In the genomic region with DNA sequence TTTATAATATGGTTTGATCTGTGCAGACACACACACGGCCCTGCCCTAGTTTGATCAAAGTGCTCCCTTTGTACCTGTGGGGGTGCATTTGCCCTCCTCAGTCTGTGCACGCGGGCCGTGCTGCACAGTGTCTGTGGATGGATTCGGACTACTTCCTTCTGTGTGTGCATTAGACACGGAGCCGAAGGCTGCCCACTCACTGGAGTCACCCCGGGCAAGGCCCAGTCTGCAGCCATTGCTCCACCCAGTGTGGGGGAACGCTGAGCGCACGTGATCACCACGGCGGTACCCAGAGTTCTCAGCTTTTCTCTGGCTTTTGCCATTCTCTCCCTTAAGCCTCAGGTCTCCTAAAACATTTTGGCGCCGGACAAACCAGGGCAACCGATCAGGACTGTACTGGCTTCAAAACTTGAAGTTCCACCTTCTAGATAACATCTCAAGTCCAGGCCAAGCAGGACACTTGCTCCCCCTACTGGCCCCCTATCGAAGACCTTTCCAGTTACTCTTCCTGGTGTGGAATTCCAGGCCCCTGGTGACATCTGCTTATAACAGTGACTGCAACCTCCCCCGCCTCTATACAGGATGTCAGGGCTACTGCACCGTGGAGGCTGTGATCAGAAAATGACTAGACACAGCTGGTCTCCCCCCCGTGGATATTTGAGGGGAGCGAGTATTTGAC, we compare ENCODE assay signal across 9 mouse cellular contexts. TPM values are rescaled to one million over a fixed set of nuclear protein-coding genes. Genes with fewer than 3 reads are reported as not detected.
DNase-seq lines count a peak whose midpoint lies in the region; ATAC-seq and TF ChIP-seq lines count a peak whose summit lies in the region.
"Had no signal": no experiment of that assay in that cellular context is flagged by ENCODE, and none has a peak within 500 bp of the region (broad histone marks: within the 10 kb centered on the region; RNA-seq: fewer than 3 reads in every experiment).

No protein-coding gene starts in this region.

- no peak for ATAC-seq in limb, embryonic 11.5 days (ENCODE audit: insufficient number of reproducible peaks, low FRiP score, low TSS enrichment, low read depth)
- ATAC-seq in neural tube, embryonic 11.5 days (ENCODE audit: insufficient read depth, low FRiP score, low TSS enrichment) = no peak
- ATAC-seq in monocyte, adult 5-6 weeks (replicated peaks; ENCODE audit: insufficient number of reproducible peaks, low FRiP score, low TSS enrichment, poor library complexity, severe bottlenecking) = no peak

- intact Hi-C loops in gastrocnemius, postnatal 14 days (cut with DNase I; ENCODE audit: low total_unique reads) = no loop called here

- no peak overlapping the region for H3K9ac ChIP-seq in limb, embryonic 11.5 days (ENCODE audit: low read length)
- H3K9ac ChIP-seq in neural tube, embryonic 11.5 days (ENCODE audit: low read length) = no peak overlapping the region
- H3K9ac ChIP-seq: limb, embryonic 15.5 days had no signal

- H3K4me3 ChIP-seq in spleen, adult 2 months (ENCODE audit: extremely low read depth, insufficient read depth, insufficient read length) = no peak overlapping the region
- no peak overlapping the region for H3K4me3 ChIP-seq in limb, embryonic 11.5 days (ENCODE audit: low read depth, low read length)
- H3K4me3 ChIP-seq in neural tube, embryonic 11.5 days (ENCODE audit: low read depth, low read length) = no peak overlapping the region
- H3K4me3 ChIP-seq: limb, embryonic 15.5 days had no signal

- H3K36me3 ChIP-seq in spleen, adult 2 months (ENCODE audit: control insufficient read depth, insufficient read depth, low read length) = peaks cover 2% of the 10 kb centered on the region; the same call in 1 of the 2 replicates
- H3K36me3 ChIP-seq in limb, embryonic 11.5 days (ENCODE audit: control insufficient read depth, insufficient read depth, low read length) = no peaks in the 10 kb centered on the region
- no peaks in the 10 kb centered on the region for H3K36me3 ChIP-seq in neural tube, embryonic 11.5 days (ENCODE audit: control insufficient read depth, insufficient read depth, low read length)
- H3K36me3 ChIP-seq: limb, embryonic 15.5 days had no signal

- WGBS in spleen, adult 2 months = 81% methylated on average over 21 of the region's 21 CpGs
- WGBS in limb, embryonic 11.5 days = 72% methylated on average over 21 of the region's 21 CpGs
- WGBS in neural tube, embryonic 11.5 days = 73% methylated on average over 21 of the region's 21 CpGs

- no peak overlapping the region for H3K4me2 ChIP-seq in limb, embryonic 11.5 days (ENCODE audit: low read depth, severe bottlenecking)
- H3K4me2 ChIP-seq in neural tube, embryonic 11.5 days (ENCODE audit: low read depth) = no peak overlapping the region
- H3K4me2 ChIP-seq: limb, embryonic 15.5 days had no signal

- no peaks in the 10 kb centered on the region for H3K4me1 ChIP-seq in spleen, adult 2 months (ENCODE audit: control insufficient read depth, insufficient read depth, insufficient read length)
- H3K4me1 ChIP-seq in limb, embryonic 11.5 days (ENCODE audit: control insufficient read depth, insufficient read depth, low read length) = no peaks in the 10 kb centered on the region
- H3K4me1 ChIP-seq in neural tube, embryonic 11.5 days (ENCODE audit: control insufficient read depth, insufficient read depth, low read length) = no peaks in the 10 kb centered on the region
- H3K4me1 ChIP-seq: limb, embryonic 15.5 days had no signal

- TF ChIP-seq POLR2A in spleen, adult 2 months (IDR thresholded peaks at IDR 0.05; ENCODE audit: low read depth, low read length) = no peak

- H3K27me3 ChIP-seq in spleen, adult 2 months (ENCODE audit: control insufficient read depth, insufficient read depth, low read length) = no peaks in the 10 kb centered on the region
- H3K27me3 ChIP-seq in limb, embryonic 11.5 days (ENCODE audit: control insufficient read depth, insufficient read depth, low read length) = no peaks in the 10 kb centered on the region
- no peaks in the 10 kb centered on the region for H3K27me3 ChIP-seq in neural tube, embryonic 11.5 days (ENCODE audit: control insufficient read depth, insufficient read depth, low read length)
- H3K27me3 ChIP-seq: limb, embryonic 15.5 days had no signal

- H3K27ac ChIP-seq in spleen, adult 2 months (ENCODE audit: insufficient read depth, low read length) = no peak overlapping the region
- no peak overlapping the region for H3K27ac ChIP-seq in limb, embryonic 11.5 days (replicated peaks; ENCODE audit: low read depth, low read length)
- no peak overlapping the region for H3K27ac ChIP-seq in neural tube, embryonic 11.5 days (ENCODE audit: low read depth, low read length)
- H3K27ac ChIP-seq: limb, embryonic 15.5 days had no signal

- peak; percentile 41; the same call in 1 of the 2 replicates for TF ChIP-seq CTCF in spleen, adult 2 months (IDR thresholded peaks at IDR 0.05; ENCODE audit: extremely low read depth, insufficient read depth, insufficient read length, insufficient replicate concordance)

- no peaks in the 10 kb centered on the region for H3K9me3 ChIP-seq in limb, embryonic 11.5 days (ENCODE audit: control insufficient read depth, low read length)
- no peaks in the 10 kb centered on the region for H3K9me3 ChIP-seq in neural tube, embryonic 11.5 days (ENCODE audit: control insufficient read depth, low read length)
- H3K9me3 ChIP-seq: limb, embryonic 15.5 days had no signal

- peak in 1 of 2 experiments; percentile 23 for DNase-seq in spleen, adult 2 months (ENCODE audit: low read depth in 1 of 2, low spot score in 2 of 2)
- DNase-seq in spleen, adult 12 weeks (ENCODE audit: low spot score) = no peak
- peak; percentile 60 for DNase-seq in brain, adult 2 months (ENCODE audit: low read depth, low spot score)
- peak; percentile 60 for DNase-seq in gastrocnemius, postnatal 14 days
- DNase-seq in induced T-regulatory cell, adult 2 months (ENCODE audit: low read depth) = peak; percentile 48
- DNase-seq in limb, embryonic 11.5 days (ENCODE audit: low spot score) = peak; percentile 60
- DNase-seq in neural tube, embryonic 11.5 days (ENCODE audit: low spot score) = peak; percentile 49

RNA-seq across cellular contexts. Expression of a gene that starts 13.4 kb away (rescaled TPM):
- 3.3 and 4.1 TPM in 2 replicates for polyA plus RNA-seq in spleen, adult 2 months (2012; rRNA removed)
- total RNA-seq in gastrocnemius, postnatal 14 days (2021) = under 1 TPM; 0.33 to 0.49 TPM
- polyA plus RNA-seq in limb, embryonic 11.5 days (2014; fragmentation: Nextera tagmentation; extraction: Ambion mirVana) = 0.64 and 0.77 TPM in 2 replicates
- 0.58 and 1.9 TPM in 2 replicates for polyA plus RNA-seq in neural tube, embryonic 11.5 days (2014; fragmentation: Nextera tagmentation; extraction: Ambion mirVana)
- 6.7 to 12.9 TPM (median 12.1 TPM) in 3 replicates for total RNA-seq in monocyte, adult 5-6 weeks (2017)
